Mouse (Mus musculus) hindbrain, embryonic 11.5 days (tissue): Measurements from ENCODE around the gene Rcl1. TPM values are rescaled to one million over a fixed set of nuclear protein-coding genes. Genes with fewer than 3 reads are reported as not detected.
A peak's percentile ranks its signal among the peaks of the same experiment; 100 is the strongest.

ENCODE experiments used
- ATAC-seq: fragments of 200-750 bp; cut with Nextera tagmentation; 2 replicates; pipeline ENCODE4 v1.8.0; 2017; ENCODE audit warnings: mild to moderate bottlenecking, moderate TSS enrichment, moderate library complexity; ENCODE audit not compliant: low FRiP score
- DNase-seq: peaks from one replicate; pipeline ENCODE4 v3.0.0-alpha.2; 2015; ENCODE audit warnings: low spot score
- H3K27ac ChIP-seq: fragments of 300-500 bp; sonication (generic); 2 replicates; pipeline ENCODE4 v1.5.1; 2014; ENCODE audit warnings: mild to moderate bottlenecking, low read depth, low read length
- H3K27me3 ChIP-seq: fragments of 300-500 bp; sonication (generic); 2 replicates; pipeline ENCODE4 v1.6.1; 2014; ENCODE audit warnings: mild to moderate bottlenecking, low read length, moderate library complexity, mixed read lengths; ENCODE audit not compliant: control insufficient read depth, insufficient read depth
- H3K36me3 ChIP-seq: fragments of 300-500 bp; sonication (generic); 2 replicates; pipeline ENCODE4 v1.6.1; 2014; ENCODE audit warnings: mild to moderate bottlenecking, low read length, moderate library complexity, mixed read lengths; ENCODE audit not compliant: control insufficient read depth, insufficient read depth
- H3K4me1 ChIP-seq: fragments of 300-500 bp; sonication (generic); replicated peaks from 2 replicates; pipeline ENCODE4 v1.6.1; 2014; ENCODE audit warnings: low read length, mixed read lengths; ENCODE audit not compliant: control insufficient read depth, insufficient read depth
- H3K4me2 ChIP-seq: fragments of 300-500 bp; sonication (generic); replicated peaks from 2 replicates; pipeline ENCODE4 v1.6.1; 2014; ENCODE audit warnings: mild to moderate bottlenecking, low read depth, low read length
- H3K4me3 ChIP-seq: fragments of 300-500 bp; sonication (generic); 2 replicates; pipeline ENCODE4 v1.5.1; 2014; ENCODE audit warnings: low read depth, low read length
- H3K9ac ChIP-seq: fragments of 300-500 bp; sonication (generic); 2 replicates; pipeline ENCODE4 v1.6.1; 2014; ENCODE audit warnings: low read depth, low read length
- H3K9me3 ChIP-seq: fragments of 300-500 bp; sonication (generic); 2 replicates; pipeline ENCODE4 v1.6.1; 2016; ENCODE audit warnings: low read length; ENCODE audit not compliant: control insufficient read depth
- WGBS: fragments of 180-500 bp; shearing (Covaris S2); extraction: QIAGEN DNeasy Blood & Tissue Kit; methylation state at CpG from one replicate; pipeline ENCODE4 v1.1.7; 2014; 5-methylcytosine and 5-hydroxymethylcytosine counted together
- polyA plus RNA-seq: library from polyadenylated mRNA; unstranded; fragments of >200 nt; fragmentation: Nextera tagmentation; extraction: Ambion mirVana; gene quantifications from 2 replicates; pipeline ENCODE4 v1.2.1, GENCODE M21; 2014

The Rcl1 gene
- polyA plus RNA-seq, 1 experiment from 2014 or later = 44.7 TPM

- Histone ChIP-seq H3K36me3 (no peaks in the 10 kb centered on the region), H3K4me1 (no peaks in the 10 kb centered on the region), H3K4me3 (no peak overlapping the region), H3K9ac (no peak overlapping the region), H3K27ac (no peak overlapping the region), H3K4me2 (no peak overlapping the region), H3K27me3 (no peaks in the 10 kb centered on the region), H3K9me3 (no peaks in the 10 kb centered on the region)
- ATAC-seq = peak; percentile 27; the same call in 1 of the 2 replicates
- DNase-seq = no peak
- 72% methylated on average over 8 of the region's 9 CpGs for WGBS
Measured at GRCm38 (mm10) chr19:29064451-29065102, 36.6 kb upstream of the Rcl1 start.

GRCm38 (mm10) chr19:29066981-29067471 is 34.1 kb upstream of the Rcl1 start:
- no peak overlapping the region for H3K27ac ChIP-seq
- no peak overlapping the region for H3K9ac ChIP-seq
- no peaks in the 10 kb centered on the region for H3K36me3 ChIP-seq
- H3K4me1 ChIP-seq = no peaks in the 10 kb centered on the region
- peak; percentile 60 for DNase-seq
- no peaks in the 10 kb centered on the region for H3K9me3 ChIP-seq
- ATAC-seq = peak; percentile 47; the same call in 1 of the 2 replicates
- H3K4me3 ChIP-seq = no peak overlapping the region
- 16% methylated on average over 11 of the region's 11 CpGs for WGBS
- H3K4me2 ChIP-seq = 0 out of 2 replicates have a peak overlapping the region, but pooled peaks have one; percentile 8
- no peaks in the 10 kb centered on the region for H3K27me3 ChIP-seq

GRCm38 (mm10) chr19:29069195-29069594 is 32.0 kb upstream of the Rcl1 start:
- H3K9ac ChIP-seq = no peak overlapping the region
- no peaks in the 10 kb centered on the region for H3K27me3 ChIP-seq
- H3K9me3 ChIP-seq = no peaks in the 10 kb centered on the region
- no peak overlapping the region for H3K27ac ChIP-seq
- H3K36me3 ChIP-seq = no peaks in the 10 kb centered on the region
- H3K4me3 ChIP-seq = no peak overlapping the region
- H3K4me1 ChIP-seq = no peaks in the 10 kb centered on the region
- no peak for DNase-seq
- no peak overlapping the region for H3K4me2 ChIP-seq
- 75% methylated on average over 5 of the region's 5 CpGs for whole genome bisulfite sequencing
- no peak for ATAC-seq

GRCm38 (mm10) chr19:29074802-29075201 is 26.4 kb upstream of the Rcl1 start:
- Histone ChIP-seq H3K27me3 (no peaks in the 10 kb centered on the region), H3K4me2 (no peak overlapping the region), H3K9ac (no peak overlapping the region), H3K36me3 (no peaks in the 10 kb centered on the region), H3K4me1 (no peaks in the 10 kb centered on the region), H3K9me3 (no peaks in the 10 kb centered on the region), H3K4me3 (no peak overlapping the region), H3K27ac (no peak overlapping the region)
- WGBS = 82% methylated on average over 6 of the region's 6 CpGs
- ATAC-seq (no peak), DNase-seq (no peak)

DNA sequence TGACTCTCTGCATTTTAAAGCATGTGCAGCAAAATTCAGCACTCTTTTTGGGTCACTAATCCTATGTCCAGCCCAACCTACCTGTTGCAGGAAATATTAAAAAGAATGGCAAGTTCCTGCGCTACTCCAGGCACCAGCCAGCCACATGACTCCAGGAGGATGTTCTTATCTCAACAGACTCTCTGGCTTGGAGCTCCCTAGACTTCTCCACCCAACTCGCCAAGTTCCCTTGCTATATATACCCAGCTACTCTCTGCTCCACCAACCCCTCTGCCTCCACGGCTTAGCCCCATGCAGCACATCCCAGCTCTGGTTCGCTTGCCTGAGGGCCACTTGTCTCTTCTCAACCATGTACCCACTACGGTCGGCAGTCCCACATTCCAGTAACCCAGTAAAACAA is 12.5 kb upstream of the Rcl1 start:
- H3K9me3 ChIP-seq = no peaks in the 10 kb centered on the region
- no peaks in the 10 kb centered on the region for H3K4me1 ChIP-seq
- no peak overlapping the region for H3K27ac ChIP-seq
- H3K4me2 ChIP-seq = no peak overlapping the region
- WGBS = 82% methylated on average over 6 of the region's 6 CpGs
- no peak overlapping the region for H3K9ac ChIP-seq
- no peaks in the 10 kb centered on the region for H3K27me3 ChIP-seq
- no peaks in the 10 kb centered on the region for H3K36me3 ChIP-seq
- ATAC-seq (no peak), DNase-seq (no peak)
- H3K4me3 ChIP-seq = no peak overlapping the region

GRCm38 (mm10) chr19:29092194-29092593 is 9.0 kb upstream of the Rcl1 start:
- ATAC-seq (no peak), DNase-seq (no peak)
- Histone ChIP-seq H3K4me1 (no peaks in the 10 kb centered on the region), H3K36me3 (no peaks in the 10 kb centered on the region), H3K9me3 (no peaks in the 10 kb centered on the region), H3K4me3 (no peak overlapping the region), H3K4me2 (no peak overlapping the region), H3K27me3 (no peaks in the 10 kb centered on the region), H3K27ac (no peak overlapping the region), H3K9ac (no peak overlapping the region)

- H3K27ac ChIP-seq = no peak overlapping the region
- H3K4me1 ChIP-seq = no peaks in the 10 kb centered on the region; the same call in 1 of the 2 replicates
- H3K4me2 ChIP-seq = no peak overlapping the region
- no peaks in the 10 kb centered on the region for H3K9me3 ChIP-seq
- no peak for DNase-seq
- H3K4me3 ChIP-seq = no peak overlapping the region
- 77% methylated on average over 5 of the region's 5 CpGs for WGBS
- ATAC-seq = no peak
- no peaks in the 10 kb centered on the region for H3K27me3 ChIP-seq
- no peaks in the 10 kb centered on the region for H3K36me3 ChIP-seq
- H3K9ac ChIP-seq = no peak overlapping the region
Measured at GRCm38 (mm10) chr19:29099106-29099505, 2.1 kb upstream of the Rcl1 start.

DNA sequence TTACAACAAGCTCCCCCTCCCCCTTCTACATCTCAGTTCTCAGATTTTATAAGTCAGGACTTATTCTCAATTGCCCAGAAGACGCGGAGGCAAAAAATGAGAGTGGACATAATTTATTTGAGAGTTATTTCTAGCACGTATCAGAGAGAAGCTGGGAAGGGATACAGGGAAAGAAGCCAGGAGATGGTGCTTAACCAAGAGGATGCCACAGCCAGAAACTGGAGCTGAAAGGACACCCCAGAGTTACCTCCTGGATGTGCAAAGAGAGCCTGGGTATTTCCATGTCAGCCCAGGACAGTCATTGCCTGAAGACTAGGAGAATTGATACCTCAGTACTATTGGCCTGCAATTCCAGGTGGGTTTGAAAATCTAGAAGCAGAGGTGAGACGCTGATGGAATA is 1.6 kb upstream of the Rcl1 start:
- 89% methylated on average over 4 of the region's 4 CpGs for WGBS
- H3K4me1 ChIP-seq = no peaks in the 10 kb centered on the region; the same call in 1 of the 2 replicates
- DNase-seq = no peak
- H3K27ac ChIP-seq = no peak overlapping the region
- no peaks in the 10 kb centered on the region for H3K9me3 ChIP-seq
- no peak overlapping the region for H3K9ac ChIP-seq
- ATAC-seq = no peak
- H3K4me3 ChIP-seq = no peak overlapping the region
- H3K4me2 ChIP-seq = no peak overlapping the region
- H3K27me3 ChIP-seq = no peaks in the 10 kb centered on the region
- no peaks in the 10 kb centered on the region for H3K36me3 ChIP-seq

DNA sequence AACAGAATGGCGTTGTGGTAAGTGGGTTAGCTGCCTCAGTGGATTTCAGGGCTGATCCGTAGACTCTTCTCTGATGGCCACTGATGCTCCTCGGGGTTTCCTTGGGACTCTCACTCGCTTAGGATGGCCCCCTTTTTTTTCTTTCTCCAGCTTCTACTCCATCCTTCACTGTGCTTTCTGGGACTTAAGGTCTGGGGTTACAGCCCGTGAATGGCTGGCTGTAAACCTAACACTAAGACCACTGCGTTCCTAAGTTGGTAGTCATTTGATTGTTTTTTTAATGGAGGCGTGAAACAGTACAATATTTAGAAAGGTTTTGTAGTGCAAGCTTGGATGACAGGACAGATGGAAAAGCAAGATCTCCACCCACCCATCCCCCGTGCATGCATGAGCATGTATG is 914 bp upstream of the Rcl1 start:
- Histone ChIP-seq H3K27me3 (no peaks in the 10 kb centered on the region), H3K36me3 (no peaks in the 10 kb centered on the region), H3K27ac (no peak overlapping the region), H3K4me1 (no peaks in the 10 kb centered on the region; the same call in 1 of the 2 replicates), H3K9ac (peak overlapping the region; percentile 76; the same call in 1 of the 2 replicates), H3K4me3 (peak overlapping the region; percentile 81), H3K4me2 (peak overlapping the region; percentile 63), H3K9me3 (no peaks in the 10 kb centered on the region)
- no peak for ATAC-seq
- peak; percentile 8 for DNase-seq
- WGBS = 28% methylated on average over 8 of the region's 8 CpGs
